Mouse (Mus musculus) R1 (cell line): Measurements from ENCODE around the gene Maml1.

Experiments
- DNase-seq: peaks from one replicate; pipeline ENCODE4 v3.0.0-alpha.2; 2018; ENCODE audit warnings: low read depth, low spot score

Maml1 gene

DNA sequence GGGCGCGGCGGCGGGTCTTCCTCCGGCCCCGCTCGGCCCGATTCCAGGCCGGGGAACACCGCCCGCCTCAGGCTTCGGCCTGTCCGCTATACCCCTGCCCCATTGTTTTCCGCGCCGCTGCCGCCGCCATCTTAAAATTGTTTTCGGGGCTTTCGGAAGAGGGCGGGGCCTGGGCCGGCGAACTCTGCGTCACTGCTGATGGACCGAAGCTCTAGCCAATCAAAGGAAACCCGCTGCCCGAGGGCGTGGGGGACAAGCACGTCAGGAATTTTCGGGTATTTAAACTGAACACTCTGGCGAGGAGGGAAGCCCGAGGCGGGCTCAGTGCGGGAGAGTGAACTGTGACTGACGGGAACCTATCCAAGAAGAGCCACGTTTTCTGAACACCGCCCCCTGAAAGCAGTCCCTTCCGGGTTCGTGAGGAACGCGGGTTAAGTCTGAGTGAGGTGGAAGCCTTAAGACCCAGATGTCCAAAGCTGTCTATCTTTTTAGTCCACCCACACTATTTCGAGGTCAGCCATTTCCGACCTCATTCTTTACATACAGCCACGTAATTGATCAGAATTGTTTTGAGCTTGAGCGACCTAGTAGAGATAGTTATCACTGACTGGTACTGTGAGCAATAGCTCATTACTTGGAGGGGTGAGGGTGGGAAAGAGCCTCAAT lies at the start of gene Maml1:
Gene Maml1, minus strand, starts transcription at position 122 of the 666 bp plus-strand sequence.
- peak; percentile 99 for DNase-seq

DNA sequence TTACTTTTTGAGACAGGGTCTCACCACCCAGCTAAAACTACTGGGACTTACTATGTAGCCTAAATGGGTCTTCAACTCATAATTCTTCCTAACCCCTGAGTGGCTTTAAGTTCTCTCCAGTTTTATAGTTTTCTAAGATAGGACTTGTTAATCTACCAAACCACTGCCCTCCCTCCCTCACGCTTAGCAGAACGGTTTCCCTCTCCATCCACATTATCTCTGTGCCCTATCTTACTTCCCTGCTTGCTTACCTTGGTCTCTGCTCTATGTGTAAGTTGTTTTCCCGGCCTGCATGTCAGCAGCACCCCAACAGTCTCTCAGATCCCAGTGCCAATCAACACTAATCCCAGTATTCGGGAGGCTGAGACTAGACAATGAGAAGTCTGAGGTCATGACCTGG lies 44.8 kb upstream of the Maml1 start:
- no peak for DNase-seq

DNA sequence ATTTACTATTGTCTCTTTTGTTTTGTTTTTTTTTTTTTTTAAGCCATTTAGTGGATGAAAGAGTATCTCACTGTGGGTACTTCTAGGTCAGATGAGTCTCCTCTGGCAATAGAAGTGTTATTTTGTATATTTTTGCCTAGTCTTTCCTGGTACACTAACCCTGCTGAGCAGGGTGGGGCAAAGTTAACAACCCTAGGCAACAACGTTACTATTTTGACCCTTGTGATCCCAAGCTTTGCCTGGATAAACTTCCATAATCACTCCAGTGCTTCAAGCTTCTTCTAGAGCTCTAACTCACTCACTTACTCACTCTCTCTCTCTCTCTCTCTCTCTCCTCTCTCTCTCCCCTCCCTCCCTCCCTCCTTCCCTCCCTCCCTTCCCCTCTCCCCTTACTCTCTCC lies 44.0 kb upstream of the Maml1 start:
- DNase-seq = no peak

DNA sequence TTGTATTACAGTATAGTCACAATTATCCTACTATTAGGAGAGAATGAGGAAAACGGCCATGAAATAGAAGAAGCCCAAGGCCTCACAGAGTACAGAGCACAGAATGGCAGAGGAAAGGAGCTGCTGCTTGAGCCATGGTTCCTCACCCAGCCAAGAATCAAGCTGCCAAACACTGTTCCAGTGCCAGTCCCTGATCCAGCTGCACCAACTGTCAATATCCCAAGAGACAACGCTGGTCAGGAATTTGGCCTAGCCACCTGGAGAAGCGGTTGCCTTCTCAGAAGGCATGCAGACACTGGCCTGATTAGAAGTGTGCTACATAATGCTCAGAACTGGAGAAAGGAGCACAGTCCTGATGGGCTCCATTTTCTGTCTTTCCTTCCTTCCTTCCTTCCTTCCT lies 41.1 kb upstream of the Maml1 start:
- no peak for DNase-seq

DNA sequence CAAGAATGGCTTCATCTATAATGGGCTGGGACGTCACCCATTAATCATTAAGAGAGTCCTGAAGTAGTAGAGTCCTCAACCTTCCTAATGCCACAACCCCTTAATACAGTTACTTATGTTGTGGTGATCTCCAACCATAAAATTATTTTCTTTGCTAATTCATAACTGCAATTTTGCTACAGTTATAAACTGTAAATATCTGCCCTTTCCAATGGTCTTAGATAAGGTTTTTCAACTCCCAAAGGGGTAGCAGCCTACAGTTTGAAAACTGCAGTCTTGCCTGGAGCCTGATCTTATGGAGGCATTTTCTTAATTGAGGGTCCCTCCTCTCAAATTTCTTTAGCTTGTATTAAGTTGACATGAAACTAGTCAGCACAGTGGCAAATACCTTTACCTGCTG lies 37.3 kb upstream of the Maml1 start:
- DNase-seq = no peak

DNA sequence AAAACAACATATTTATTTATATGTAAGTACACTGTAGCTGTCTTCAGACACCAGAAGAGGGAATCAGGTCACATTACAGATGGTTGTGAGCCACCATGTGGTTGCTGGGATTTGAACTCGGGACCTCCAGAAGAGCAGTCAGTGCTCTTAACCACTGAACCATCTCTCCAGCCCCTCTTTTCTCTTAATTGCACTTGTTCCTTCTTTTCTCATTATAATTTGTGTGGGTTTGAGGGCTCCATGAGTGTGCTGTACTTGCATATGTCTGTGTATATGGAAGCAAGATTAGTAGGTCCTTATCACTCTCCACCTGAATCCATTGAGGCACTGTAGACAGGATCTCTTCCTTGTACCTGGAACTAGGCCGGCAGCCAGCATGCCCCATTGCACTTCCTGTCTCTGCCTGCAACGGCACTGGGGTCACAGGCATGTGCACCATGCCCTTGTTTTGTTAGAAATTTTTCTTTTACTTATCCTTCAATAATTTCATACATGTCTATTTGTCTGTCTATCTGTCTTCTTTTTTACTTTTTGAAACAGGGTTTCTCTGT lies 36.0 kb upstream of the Maml1 start:
- DNase-seq = no peak

DNA sequence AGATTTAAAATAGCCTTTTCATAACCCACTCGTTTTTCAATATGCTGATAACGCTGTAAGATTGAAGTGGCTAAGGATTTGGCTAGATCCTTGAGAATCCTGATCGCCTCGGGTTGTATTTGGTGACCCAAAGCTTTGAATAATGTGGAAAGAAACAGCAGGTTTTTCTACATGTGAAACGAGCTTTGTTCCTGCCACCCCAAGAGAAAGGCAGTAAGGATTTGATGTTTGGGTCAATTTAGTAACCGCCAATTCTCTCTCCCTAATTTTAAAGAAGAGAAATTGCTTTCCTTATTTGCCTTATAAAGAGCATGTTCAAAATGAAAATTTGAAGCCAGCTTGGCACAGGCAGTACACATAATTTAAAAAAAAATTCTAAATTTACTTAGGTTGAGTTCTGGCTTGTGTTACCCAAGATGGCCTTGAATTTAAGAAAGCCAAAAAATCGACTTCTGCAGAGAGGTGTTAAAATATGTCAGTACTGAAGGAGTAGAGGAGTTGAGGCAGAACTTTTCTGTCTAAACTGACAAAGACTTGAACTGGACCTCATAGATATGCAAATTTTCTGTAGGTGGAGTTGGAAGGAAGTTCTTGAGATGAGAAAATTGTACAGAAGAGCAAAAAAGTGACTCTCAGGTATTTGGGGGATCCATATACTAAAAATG lies 34.3 kb upstream of the Maml1 start:
- DNase-seq = peak; percentile 49

DNA sequence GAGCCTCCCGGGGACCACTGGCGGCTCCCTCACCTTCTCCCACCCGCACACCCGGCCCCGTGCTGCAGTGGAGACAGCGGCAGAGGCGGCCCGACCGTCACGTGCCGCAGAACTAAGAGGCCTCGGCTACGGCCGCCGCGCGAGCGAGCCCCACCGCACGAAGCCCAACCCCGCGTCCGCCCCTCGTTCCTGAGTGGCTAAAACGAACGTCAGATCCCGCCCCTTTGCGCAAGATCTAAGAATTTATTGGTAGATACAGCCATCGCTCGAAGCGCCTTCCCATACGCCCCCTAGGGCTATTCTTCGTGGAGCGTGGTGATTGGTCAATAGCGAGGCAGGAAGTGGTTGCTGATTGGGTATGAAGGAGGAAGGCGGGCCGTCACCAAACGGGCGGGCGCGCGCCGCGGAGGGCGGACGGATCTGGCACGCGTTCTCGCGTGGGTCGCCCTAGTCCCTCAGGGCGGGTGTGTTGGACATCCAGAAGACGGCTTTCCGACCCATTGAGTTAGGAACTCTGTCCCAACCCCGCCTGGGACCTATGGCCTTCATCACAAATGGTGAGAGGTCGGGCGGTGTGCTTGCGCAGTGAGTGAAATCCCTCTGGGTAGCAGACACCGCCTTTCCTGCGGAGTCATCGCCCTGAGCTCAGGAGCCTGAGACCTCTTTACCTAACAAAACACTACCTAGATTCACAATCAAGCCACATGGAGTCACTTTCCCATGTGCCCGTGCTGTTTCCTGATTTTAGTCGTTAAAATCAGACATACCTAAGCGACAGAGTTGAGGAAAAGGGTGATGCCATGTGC lies 33.6 kb upstream of the Maml1 start, which contains the start of gene Canx:
Gene Canx, minus strand, starts transcription at position 178 of the 806 bp plus-strand sequence.
- DNase-seq = peak; percentile 100

DNA sequence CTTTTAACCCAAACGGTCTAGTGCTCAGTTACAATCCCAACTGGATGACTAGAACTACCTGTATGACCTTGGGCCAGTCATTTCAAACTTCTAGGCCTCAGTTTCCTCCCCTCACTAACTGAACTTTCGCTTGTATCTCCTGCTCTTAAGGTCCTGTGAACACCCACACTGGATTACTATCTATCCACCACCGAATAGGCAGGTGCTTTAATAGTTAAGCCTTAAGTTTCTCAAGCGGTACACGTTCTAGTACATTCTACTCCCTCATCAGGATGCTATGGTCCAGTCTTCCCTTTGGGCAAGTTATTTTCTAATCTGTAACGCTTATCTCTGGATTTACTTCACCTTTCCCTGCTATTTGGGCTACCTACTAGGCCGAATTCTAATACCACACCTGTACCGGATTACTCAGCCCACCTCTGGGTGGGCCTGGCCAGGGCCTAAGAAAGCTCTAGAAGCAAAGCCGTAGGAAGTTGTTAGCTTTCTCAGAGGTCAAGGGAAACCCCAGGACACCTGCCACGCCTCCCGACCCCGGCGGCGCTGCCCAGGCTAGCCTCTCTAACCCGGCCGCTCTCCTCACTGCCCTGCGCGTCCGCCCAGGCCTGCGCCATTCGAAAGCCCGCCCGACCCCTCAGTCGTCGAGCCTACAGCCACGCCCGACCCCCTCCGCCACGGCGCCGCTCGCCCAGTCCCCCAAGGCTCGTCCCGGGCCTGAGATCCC lies 32.8 kb upstream of the Maml1 start:
- peak; percentile 59 for DNase-seq

DNA sequence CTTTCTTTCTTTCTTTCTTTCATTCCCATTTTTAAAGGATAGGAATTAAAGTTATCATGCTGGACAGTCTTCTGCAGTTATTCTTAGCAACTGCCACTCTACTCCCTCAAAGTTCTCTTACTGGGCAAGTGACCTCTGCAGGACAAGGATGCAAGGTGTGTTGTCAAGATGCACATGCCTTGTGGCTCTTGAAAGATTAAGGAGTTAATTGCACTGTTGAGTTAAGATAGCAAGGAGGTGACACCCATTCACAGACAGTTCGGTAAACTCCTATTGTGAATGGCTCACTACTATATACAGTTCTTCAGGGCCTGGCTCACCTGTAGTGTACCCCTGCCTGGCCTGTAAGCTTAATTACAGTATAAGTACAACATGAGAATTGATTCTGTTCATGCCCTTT lies 31.7 kb upstream of the Maml1 start:
- DNase-seq = no peak

DNA sequence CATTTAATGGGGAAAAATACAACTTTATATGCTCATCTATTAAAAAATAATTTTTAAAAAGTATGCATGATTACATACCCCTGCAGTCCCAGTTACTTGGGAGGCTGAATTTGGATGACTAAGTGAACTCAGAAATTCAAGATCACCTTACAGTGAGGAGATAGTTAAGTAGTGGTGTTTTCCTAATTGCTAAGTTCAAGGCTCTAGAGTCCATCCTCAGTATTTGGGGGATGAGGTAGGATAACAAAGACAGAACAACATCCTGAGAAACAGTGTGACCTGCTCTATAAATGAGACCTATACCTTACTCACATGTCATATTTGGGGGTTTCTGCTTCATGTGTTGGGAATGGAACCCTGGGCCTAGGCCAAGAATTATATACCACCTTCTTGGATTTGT lies 30.2 kb upstream of the Maml1 start:
- no peak for DNase-seq

DNA sequence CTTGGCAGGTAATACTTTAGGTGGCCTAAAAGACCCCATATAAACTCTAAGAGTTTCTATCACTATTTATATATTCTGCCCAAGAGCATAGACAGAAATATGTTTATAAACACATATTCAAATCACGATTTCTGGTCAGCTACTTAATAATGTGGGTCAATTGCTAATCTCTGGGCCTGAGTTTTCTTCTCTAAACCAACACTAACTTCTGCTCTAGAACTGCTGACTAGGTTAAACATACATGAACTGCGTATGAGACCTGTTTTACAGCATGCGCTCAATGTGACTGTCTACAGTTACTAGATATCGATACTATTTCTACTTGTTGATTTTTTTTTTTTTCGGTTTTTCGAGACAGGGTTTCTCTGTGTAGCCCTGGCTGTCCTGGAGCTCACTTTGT lies 29.1 kb upstream of the Maml1 start:
- DNase-seq = no peak

DNA sequence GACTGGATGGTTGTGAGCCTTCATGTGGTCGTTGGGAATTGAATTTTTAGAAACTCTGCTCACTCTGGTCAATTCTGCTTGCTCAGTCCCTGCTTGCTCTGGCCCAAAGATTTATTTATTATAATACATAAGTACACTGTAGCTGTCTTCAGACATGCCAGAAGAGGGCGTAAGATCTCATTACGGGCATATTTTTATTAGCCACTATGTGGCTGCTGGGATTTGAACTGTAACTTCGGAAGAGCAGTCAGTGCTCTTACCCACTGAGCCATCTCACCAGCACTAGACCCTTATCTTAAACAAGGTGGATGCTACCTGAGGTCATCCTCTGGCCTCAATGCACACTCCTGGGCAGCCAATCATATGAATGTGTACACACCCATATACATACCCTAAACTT lies 27.2 kb upstream of the Maml1 start:
- peak; percentile 20 for DNase-seq

DNA sequence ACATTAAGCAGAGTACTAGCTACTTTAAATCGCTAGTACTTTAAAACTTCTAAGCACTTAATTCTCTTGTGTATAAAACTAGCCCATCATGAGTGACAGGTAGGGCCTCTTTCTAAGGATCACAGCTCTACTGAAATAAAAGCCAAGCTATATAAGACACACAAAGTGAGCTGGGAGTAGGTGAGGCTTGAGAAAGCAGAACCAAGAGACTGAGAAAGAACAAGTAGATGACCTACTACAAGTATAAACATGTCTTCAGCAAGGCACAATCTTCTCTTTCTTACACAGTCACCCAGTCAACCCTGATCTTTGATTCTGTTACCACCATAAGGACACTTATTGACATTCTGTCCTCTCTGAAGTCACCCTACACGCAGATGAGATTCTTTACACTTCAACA lies 20.7 kb upstream of the Maml1 start:
- DNase-seq = no peak

DNA sequence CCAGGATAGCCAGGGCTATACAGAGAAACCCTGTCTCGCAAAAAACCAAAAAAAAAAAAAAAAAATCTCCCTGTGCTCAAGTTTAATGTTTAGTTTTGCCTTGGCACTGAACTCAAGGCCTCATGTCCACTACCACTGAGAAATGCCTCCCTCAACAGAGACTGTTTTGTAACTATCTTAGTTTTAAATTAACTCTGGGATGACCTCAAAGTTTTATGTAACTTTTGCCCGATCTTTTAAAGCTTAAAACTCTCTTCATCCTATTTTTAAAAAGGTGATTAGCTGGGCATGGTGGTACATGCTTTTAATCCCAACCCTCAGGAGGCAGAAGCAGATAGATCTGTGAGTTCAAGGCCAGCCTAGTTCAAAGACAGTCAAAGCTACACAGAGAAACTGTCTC lies 11.3 kb upstream of the Maml1 start:
- no peak for DNase-seq

DNA sequence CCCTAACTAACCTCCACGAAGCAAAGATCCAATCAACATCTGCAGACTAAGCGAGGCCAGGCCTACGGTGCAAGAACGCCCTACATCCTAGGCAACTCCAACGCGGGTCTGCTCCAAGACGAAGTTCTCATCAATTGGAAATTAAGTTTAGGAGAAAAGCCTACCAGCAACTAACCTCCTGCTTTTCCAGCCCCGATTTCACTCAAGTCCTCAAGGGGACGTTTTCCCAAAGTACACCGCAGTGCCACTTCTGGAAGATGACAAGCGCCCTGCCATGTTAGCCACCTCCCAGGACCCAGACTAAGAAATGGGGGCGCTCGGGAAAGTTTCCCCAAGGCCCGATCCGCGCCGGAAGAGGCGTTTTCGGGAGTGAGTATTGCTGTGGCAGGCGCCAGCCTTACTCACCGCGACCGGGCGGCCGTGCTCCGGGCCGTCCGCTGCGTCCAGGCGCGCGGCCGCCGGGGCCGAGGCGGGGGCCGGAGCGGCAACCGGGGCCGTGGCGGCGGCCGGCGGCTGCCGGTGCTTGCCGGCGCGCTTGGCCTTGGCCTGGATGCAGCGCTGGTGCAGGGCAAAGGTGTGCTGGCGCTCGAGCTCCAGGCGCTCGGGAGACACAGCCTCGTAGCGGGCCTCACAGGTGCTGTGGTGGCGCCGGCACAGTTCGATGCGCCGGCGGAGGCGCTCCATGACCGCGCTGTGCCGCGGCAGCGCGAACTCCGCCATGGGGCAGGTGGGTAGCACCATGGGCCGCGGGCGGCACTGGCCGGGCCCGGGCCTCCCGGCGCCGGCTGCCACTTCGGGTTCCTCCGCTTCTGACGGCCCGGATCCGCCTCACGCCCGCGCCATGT lies 568 bp downstream of the Maml1 start:
- peak; percentile 86 for DNase-seq

DNA sequence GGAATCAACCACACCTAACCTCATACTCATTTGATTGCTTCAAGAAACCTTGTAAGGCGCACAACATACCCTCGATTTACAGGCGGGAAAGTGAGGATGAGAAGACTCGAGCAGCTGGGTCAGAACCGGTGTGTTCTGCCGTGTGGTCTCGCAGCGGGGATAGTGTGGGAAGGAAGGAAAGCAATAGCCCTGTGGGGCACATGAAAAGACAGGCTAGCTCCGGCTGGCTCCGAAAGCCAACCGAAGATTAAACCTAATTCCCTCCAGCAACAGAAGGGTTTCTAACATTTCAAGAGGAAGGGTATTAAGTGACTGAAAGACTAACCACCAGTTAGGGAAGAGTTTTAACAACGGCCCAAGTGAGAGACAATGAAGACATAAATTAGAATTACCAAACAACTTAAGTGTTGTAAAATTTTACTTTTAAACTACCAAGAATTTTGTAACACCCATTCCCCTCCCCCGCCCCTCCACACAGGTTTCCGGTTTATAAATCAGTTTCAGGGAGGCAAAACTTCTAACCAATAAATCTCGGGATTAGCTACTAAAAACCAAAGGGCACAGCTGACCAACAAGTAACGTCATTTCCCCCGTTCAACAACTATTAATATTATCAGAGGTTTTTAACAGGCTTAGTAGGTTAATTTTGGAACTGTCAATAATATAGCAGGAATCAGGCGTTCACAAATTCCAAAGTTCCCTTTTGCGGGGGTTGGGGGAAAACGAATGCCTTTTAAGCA lies 1.5 kb downstream of the Maml1 start:
- no peak for DNase-seq

DNA sequence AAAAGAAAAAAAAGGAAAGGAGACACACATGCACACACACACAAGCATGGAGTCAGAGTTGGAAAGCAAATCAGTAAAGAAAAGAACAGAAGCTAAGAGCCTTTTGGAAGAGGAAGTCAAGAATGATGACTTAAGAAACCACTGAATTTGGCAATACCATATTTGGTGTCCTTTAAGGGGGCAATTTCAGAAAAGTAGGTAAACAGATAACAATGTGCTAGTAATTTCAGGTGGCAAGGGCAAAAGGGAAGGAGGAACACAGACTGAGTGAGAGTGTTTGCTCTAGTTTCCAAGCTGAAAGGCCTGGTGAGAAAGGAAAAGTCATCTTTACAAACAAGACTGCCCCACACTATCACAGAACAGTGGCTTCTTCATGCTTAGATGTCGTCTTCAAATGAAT lies 5.7 kb downstream of the Maml1 start:
- no peak for DNase-seq

DNA sequence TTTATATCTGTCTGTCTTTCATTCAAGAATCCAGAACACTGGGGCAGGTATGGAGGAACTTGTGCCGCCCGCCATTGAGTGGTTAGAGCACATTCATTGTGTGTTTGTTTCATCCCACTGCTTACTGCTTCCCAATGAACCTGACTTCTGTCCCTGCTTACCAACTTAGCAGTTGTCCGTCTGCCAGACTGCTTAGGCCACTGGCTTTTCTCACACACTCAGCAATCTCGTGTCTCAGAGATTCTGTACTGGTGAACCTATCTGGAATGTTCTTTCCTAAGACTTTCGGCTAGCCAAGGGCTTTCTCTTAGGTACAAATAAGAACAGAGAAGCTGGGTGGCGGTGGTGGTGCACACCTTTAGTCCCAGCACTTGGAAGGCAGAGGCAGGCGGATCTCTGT lies 6.4 kb downstream of the Maml1 start:
- DNase-seq = no peak

DNA sequence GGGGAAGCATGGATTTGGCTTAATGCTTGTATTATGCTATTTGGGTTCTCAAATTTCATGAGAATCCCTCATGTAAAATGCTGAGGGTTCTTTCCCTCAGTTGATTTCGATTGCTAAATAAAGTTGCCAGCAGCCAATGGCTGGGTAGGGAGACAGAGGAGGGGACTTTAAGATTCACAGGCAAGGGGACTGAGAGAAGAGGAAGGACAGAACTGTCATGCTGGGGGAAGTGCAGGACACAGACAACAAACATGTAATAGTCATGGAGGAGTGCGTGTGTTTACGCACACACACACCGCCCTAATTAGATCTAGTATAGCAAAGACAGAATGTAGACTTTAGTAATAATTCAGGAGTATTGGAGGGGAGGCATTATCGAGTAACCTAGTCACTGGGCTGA lies 6.8 kb downstream of the Maml1 start:
- no peak for DNase-seq
